Mouse (Mus musculus) forelimb bud, embryonic 11.5 days (tissue): ENCODE results near the gene Pid1.

Experiments used
- DNase-seq: peaks from one replicate; pipeline ENCODE4 v3.0.0-alpha.2; 2012; ENCODE audit warnings: low read depth, low spot score

Pid1 gene

DNA sequence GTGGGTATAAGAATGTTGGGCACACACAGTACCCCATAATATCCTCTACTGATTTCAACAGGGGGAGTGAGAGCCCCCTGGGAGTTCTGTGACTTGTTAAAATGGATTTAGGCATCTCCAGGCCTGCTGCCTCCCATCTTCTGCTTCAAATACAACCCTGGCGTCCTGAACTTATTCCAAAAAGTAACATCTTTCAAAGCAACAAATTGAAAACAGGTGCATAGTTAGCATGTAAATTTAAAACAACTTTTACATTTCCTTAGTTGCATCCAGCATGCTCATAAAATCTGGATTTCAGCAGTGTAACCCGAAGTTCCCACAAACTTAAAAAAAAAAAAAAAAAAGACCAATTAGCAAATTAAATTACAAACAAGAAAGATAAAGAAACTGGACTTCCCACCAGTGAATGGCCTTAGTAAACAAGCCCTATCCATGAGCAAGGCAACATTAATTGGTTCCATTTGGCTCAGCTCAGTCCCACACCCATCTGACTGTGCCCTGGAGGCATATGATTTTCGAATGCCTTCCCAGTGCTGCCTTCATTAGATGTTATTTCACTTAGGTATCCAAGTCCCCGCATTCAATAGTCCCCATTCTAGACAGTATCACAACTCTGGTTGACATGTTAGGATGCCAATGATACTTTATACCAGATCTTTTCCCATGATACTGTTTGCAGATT, 177.1 kb downstream of the Pid1 start:
- peak; percentile 76 for DNase-seq

DNA sequence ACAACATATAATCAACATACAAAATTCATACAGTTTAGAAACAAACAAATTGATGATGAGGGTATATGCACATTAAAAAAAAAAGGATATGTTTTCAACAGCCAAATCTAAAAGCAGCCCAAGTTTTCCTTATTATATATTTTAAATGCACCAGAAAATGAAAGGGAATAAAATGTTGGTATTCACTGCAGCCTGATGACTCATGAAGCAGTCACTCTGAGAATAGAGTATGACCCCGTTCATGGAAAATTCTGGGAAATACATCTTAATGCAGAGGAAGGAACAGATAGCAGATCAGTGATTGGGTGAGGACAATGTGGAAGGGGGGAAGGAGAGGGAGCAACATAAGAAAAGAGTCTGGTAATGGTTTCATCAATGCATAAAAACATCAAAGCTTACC, 186.3 kb downstream of the Pid1 start:
- DNase-seq: no peak

DNA sequence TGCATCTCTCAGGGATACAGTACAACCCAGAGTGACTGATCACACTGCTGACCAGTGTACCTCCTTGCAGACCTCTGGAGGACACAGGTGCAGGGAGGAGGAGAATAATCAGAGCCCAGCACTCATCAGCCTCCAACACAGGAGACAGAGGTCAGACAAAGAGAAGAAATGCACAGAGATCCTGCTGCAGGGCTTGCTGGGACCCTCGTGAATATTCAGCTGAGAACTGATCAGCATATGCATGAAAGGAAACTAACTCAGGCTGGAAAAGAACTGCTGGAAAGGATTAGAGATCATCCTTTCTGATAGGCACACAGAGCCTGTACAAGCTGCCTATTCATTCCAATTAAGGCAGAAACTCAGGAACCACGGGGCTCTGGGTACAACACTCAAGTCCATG, 186.9 kb downstream of the Pid1 start:
- no peak for DNase-seq

DNA sequence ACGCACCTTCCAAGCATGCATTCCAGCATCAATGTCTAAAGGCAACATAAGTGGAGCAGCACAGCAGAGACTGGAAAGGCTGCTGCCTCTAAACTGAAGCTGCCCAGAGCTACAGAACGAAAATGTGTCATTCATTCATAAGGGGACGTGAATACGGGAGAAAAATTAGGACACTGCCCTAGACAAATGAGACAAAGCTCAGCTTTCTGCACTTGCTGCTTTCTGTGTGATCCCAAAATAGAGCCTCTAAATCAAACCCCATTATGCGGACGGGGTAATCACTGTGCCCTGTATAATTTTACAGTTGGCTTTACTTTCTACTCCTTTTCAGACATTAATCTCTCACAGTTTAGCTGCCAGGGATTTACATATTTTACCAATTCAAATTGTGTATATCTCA, 191.0 kb downstream of the Pid1 start:
- no peak for DNase-seq

DNA sequence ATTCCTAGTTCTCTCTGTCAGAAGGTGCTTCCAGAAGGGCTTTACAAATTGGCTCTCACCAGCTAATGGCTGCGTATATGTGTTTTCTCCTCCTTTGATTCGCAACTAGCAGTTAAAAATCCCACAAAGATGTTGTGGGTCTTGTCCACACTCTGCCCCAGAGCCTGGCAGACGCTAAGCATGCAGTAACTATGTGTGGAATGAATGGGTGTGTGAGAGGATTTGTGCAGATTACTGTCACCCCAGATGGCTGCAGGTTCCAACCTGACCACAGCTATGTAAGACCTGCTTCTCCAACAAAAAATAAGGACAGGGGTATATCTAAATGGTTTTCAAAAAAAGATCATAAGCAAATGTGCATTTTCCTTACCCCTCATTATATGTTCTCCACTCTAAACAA, 206.2 kb downstream of the Pid1 start:
- DNase-seq: no peak

DNA sequence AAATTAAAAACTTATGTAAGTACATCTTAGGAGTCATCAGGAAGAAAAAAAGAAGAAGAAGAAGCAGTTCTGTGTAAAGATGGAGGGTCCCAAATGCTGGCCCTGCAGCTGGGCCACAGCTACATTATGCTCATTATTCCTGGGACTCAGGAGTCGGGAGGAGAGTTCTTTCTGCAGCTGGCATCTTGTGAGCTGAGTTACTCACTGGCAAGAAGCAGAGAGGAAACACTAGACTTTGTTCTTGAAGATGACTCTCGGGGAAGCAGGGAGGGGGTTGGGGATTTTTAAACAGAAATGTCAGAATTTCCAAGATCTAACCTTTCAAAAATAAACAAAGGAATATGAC, 208.4 kb downstream of the Pid1 start:
- DNase-seq: no peak

DNA sequence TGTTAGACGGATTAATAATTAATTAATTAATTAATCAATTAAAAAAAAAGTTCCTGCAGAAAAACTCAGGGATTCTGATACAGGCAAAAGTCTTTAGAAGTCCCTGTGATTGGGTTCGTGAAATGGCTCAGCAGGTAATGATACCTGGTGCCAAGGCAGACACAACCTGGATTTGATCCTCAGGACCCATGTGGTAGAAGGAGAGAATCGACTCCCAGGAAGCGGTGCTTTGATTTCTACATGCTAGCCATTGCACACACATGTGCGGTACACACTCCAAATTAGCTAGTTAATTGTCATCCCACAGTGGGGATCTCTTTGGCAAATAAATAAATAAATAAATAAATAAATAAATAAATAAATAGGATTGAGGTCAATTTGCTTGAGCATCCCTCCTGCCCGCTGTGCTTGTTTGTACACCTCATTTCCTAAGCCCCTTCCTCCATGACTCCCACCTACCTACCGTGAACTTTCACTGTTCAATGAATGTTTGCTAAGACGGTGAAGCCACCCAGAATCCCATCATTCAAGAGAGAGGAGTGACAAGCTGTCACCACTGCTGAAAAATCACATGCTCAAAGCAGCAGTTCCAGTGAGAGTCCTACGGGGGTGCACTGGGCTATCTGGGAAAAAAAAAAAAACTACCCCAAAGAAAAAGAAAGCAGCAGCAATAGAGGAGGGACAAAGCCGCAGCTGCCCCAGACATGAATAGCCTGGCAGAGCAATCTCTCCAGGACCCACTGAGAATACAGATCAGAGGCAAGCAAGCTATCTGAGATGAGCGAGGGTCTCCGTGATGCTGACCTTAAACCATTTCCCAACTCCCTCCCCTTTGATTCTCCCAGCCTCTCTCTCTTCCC, 209.0 kb downstream of the Pid1 start:
- no peak for DNase-seq

DNA sequence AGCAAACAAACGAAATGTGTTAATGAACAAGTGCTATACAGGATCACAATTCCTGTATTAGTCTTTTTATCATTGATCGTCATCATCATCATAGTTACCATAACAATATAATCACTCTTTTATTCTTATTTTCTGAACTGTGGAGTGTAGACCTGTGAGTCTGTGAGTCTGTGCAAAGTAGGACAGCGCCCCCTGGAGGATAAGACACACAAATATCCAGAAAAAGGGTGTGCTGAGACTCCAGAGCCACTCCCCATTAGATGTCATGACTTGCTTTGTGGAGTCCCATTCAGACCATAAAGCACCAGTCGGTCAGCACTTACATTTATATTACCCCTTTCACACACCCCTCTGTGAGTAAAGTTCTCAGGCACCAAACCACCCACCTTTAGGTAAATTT, 210.0 kb downstream of the Pid1 start:
- peak; percentile 35 for DNase-seq

DNA sequence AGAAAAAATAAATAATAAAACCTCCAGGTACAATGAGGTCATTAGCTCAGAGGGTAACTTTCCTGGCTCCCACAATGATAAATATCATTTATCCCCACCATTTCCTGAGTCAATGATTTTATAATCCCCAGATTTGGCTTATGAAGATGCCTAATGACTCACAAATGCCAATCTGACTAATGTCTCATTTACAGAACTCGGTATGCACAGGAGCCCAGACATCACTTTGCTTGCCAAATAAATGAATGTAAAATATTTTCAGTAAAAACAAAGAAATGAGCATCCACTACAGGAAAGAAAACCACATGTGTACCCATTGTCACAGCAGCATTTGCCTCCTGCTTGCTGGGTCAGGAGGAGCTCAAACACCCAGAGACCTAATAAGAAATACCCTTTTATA, 222.4 kb downstream of the Pid1 start:
- DNase-seq: no peak

DNA sequence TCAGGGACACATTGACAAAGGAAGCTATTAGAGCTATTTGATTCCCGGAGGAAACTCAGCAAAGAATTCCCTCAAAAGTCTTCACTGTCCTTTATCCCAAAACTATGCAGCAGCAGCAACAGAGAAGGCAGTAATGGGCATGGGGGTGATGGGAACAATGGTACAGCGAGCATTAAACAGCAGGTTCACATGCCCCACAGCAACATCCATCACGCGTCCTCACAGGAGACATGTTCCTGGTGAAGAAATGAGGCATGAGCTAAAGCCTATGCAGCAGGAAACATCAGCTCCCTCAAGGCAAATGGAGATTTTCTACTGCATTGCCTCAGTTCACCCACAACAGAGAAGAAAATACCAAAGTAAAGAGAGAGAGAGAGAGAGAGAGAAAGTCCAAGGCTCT, 231.5 kb downstream of the Pid1 start:
- no peak for DNase-seq

DNA sequence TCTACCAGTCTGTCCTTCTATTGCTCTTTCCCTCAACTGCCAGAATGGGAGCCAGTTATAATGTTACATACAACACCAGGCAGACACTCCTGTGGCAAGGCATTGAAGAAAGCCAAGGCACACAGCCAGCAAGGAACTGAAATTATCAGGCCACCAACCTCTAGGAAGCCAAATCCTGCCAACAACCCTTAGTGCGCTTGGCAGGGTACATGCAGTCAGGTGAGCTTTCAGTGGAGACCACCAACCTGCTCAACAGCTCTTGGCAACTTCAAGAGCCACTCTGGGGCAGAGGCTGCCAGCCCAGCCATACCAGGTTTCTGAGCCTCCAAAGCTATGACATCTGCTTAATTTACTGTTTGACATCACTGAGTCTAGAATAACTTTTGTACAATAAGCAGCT, 232.2 kb downstream of the Pid1 start:
- DNase-seq: no peak

DNA sequence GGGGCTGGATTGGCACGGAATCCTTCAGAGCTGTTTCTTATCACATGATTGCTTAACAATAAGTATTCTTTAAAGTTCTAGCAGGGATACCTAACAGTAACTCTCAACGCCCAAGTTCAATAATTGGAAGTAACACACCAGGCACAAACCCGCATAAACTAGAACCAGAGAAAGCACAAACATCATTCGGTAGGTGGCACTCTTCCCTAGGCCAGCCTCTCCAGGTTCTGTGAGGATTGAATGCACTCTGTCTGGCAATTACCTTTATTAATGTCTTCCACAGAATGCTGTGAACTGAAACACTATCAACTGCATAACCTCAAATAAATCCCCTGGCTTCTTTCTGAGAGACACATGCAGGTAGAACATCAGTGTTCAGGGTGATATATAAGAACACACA, 235.5 kb downstream of the Pid1 start:
- DNase-seq: no peak

DNA sequence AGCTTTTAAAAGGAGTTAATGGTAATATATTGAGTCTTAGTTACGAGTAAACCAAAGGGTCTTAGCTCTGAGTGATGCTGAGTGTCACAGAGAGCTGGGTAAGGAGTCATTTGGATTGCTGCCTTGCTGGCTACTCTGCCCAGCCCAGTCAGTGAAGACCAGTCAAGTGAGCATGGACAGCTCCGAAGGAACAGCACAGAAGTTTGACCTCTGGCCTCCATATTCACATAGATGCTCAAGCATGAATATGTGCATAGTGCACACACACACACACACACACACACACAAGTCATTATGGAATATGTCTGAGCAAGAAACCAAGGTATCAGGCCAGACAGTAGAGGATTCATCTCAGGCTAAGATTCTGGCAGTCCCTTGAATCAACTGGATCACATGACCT, 244.7 kb downstream of the Pid1 start:
- no peak for DNase-seq

DNA sequence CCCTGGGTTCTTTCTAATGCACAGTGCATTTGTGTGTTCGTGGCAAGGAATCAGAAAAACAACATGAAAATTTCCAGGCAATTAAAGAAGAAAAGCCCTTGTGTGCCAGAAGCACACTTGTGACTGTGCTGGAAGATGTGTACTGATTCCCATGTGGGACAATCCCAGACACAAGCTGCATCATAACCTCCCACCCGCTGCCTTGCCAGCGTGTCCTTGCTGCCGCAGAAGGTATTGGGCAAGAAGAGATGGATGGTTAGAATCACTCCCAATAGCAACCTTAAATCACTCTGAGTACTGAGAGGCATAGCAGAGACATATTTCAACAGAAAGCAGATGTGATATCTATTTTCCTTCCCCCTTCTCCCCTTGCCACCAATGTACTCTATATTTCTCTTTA, 257.2 kb downstream of the Pid1 start:
- DNase-seq: no peak

DNA sequence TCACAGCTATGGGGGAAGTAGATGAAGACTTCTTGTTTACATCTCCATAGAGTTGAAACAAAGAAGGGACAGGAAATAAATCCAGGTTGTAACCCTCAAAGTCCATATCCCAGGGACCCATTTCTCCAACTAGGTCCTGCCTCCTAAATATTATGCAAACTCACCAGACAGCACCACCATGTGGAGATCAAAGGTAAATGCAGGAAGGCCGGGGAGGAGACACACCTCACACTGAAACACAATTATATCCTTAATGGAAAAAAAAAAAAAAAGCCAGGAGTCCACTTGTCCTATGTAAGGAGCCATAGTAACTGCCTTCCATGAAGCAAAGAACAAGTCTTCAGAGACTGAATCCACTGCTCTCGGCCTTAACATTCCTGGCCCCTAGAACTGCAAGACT, 261.9 kb downstream of the Pid1 start:
- no peak for DNase-seq

DNA sequence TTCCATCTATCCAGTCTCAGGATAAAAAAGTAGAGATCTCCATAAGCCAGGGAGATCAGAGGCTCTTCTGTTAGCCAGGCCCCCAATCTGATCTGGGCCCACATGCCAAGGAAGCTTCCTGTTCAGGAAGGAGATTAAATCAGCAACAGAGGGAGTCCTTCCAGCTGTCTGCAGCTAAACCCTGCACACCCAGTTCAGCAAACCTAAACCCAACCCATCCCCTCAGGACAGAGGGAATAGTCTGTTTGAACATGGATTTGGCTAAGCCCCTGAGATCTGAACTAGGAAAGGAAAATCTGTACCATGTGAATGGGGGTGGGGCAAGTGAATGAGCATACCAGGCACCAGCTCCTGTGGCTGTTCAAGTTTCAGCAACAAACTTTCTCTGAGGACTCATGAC, 266.6 kb downstream of the Pid1 start:
- DNase-seq: no peak

DNA sequence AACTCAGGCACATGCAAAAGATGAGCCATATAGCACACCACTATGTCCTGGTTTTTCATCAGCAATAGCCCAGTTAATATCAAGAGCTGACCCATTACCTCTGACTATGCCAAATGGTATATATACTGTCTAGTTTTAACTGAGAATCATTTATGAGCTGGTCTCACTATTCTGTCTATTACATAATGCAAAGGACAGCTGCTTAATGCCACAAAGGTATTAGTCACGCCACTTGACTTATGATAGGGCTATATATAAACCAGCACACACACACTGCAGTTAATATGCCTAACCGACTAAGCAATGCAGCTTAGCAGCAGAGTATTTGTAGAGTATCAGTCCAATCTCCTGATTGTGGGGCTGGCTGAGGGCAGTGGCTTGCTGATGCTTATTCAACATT, 270.7 kb downstream of the Pid1 start:
- DNase-seq: no peak

DNA sequence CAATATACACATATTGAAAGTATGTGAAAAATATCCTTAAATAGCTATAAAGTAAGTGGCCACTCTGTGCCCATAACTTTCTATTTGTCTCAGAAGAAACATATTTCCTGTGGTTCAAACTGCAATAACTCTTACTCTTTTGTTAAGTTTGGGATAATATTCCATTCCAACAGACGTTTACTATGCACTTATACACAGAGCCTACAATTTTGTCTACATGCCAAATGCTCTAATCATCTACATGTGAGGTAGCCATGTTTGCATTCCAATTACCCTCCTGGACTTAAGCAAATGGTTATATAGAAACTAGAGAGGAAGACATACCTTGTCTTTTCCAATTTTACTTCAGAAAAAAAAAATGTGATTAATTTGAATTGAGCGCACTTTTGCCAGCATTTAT, 274.3 kb downstream of the Pid1 start:
- no peak for DNase-seq

DNA sequence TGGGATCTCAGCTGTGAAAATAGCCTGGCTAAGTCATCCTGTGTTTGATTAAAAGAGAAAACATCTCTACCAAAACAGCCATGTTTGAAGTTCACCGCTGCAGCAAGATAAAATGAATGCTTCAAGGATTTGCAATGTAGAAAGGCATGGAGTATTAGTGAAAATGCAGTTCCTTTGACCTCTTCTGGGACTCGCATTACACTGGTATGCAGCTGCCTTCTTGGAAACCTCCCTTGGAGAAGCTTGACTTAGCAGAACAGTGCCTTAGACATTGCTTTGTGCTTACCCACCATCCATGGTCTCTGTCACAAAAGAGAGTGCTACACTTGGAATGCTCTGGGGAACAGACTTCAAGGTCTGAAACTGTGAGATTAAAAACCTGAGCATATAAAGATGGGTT, 276.0 kb downstream of the Pid1 start:
- no peak for DNase-seq

DNA sequence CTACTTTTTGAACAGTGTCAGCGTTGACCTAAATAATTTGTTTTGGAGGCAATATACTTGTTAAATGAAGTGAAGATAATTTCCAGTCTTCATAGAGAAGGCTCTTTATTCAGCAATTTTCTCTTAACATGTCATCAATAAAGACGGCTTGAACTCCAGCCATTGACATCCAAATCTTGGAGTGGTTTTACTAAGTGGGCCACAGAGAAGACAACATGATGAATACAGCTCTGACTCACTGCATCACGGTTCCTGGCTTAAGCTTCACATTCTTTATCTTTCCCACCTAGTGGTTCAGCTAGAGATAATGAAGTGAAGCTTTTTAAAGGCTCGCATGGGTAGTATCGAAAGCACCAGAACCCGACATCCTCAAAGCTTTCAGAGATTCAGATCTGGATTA, 276.7 kb downstream of the Pid1 start:
- DNase-seq: no peak

DNA sequence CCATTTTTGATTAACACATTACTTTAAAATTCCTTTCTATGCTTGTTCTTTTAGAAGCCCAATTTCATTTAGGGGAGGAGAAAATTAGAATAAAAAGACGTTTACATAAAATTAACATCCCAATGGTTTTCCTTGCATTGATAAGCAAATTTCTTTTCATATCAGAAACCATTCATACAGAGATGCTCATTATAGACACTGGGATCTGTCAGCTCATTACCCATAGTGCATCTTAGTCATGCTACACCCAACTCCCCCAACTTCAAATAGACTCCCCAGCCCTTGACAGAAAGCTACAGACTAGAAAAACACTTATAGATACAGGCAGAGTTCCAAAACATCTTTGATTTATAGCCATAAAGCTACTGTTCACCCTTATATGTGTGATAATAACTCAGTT, 277.5 kb downstream of the Pid1 start:
- no peak for DNase-seq

DNA sequence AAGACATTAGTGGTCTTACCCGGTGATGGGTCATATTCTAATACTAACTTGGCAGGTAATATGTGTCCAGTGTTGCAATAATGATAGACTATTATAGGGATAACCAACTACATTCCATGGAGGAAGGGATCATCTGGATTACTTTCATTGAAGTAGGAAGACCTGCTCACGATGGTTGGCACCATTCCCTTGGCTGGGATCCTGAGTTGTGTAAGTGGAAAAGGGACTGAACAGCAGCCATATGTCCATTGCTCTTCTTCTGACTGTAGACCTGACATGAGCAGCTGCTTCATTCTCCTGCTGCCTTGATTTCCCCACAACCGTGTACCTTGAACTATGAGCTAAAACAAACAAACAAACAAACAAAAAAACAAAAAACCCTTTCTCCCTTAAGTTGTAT, 278.6 kb downstream of the Pid1 start:
- no peak for DNase-seq

DNA sequence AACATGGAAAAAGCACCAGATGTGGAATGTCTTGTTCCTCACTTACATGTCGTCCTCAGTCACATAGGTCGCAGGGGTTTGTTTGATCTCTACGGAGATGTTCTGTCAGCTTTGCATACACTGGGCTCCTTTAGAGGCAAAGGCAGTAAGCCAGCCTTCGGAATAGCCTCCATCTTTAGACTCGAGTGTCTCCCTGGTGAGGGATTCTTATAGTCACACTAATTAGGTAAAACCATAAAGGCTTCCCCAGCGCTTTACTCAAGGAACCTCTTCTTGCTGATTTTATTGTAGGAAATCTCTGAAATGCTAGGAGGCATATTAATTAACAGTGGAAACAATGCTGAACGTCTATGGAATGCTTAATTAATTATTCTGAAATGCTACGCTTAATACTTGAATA, 284.4 kb downstream of the Pid1 start:
- no peak for DNase-seq

DNA sequence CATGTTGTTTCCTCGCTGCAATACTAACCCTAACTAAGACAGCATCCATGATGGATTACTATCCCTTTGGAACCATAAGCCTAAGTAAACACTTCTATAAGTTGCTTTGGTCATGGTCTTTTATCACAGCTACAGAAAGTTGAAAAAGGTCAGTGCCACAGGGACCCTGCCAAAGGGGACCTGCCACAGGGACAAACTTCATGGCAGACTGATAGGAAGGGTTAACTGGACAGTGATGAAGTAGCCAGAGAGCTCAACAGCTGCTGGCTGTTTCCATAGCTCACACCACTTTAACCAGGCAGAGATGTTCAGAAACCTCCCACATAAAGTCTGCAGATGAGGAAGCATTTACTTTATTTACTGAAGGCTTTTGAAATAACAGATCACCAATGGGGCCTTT, 287.0 kb downstream of the Pid1 start:
- no peak for DNase-seq
